Mouse (Mus musculus) liver, embryonic 13.5 days (tissue): Measurements from ENCODE around the gene Pkn1. TPM values are rescaled to one million over a fixed set of nuclear protein-coding genes. Genes with fewer than 3 reads are reported as not detected.

Source experiments
- ATAC-seq: fragments of 200-750 bp; cut with Nextera tagmentation; 2 replicates; pipeline ENCODE4 v1.8.0; 2017; ENCODE audit warnings: low read depth, mild to moderate bottlenecking, moderate number of reproducible peaks, moderate library complexity
- DNase-seq: peaks from one replicate; pipeline ENCODE4 v3.0.0; 2022
- H3K27ac ChIP-seq: fragments of 300-500 bp; sonication (generic); 2 replicates; pipeline ENCODE4 v1.5.1; 2015; ENCODE audit warnings: moderate library complexity, mild to moderate bottlenecking, inconsistent platforms
- H3K27me3 ChIP-seq: fragments of 300-500 bp; sonication (generic); 2 replicates; pipeline ENCODE4 v1.6.1; 2015; ENCODE audit warnings: mild to moderate bottlenecking, inconsistent platforms
- H3K36me3 ChIP-seq: fragments of 300-500 bp; sonication (generic); 2 replicates; pipeline ENCODE4 v1.6.1; 2015; ENCODE audit warnings: mild to moderate bottlenecking, inconsistent platforms
- H3K4me1 ChIP-seq: fragments of 300-500 bp; sonication (generic); replicated peaks from 2 replicates; pipeline ENCODE4 v1.6.1; 2015; ENCODE audit warnings: inconsistent platforms
- H3K4me2 ChIP-seq: fragments of 300-500 bp; sonication (generic); 2 replicates; pipeline ENCODE4 v1.6.1; 2015; ENCODE audit warnings: inconsistent platforms, mild to moderate bottlenecking, moderate library complexity
- H3K4me3 ChIP-seq: fragments of 300-500 bp; sonication (generic); replicated peaks from 2 replicates; pipeline ENCODE4 v1.5.1; 2015; ENCODE audit warnings: mild to moderate bottlenecking, inconsistent platforms
- H3K9ac ChIP-seq: fragments of 300-500 bp; sonication (generic); 2 replicates; pipeline ENCODE4 v1.6.1; 2015; ENCODE audit warnings: mild to moderate bottlenecking, inconsistent platforms
- H3K9me3 ChIP-seq: fragments of 300-500 bp; sonication (generic); replicated peaks from 2 replicates; pipeline ENCODE4 v1.6.1; 2016; ENCODE audit warnings: inconsistent platforms
- WGBS: fragments of 180-500 bp; shearing (Covaris S2); methylation state at CpG from one replicate; pipeline ENCODE4 v1.1.7; 2015; ENCODE audit not compliant: insufficient replicate concordance; 5-methylcytosine and 5-hydroxymethylcytosine counted together
- polyA plus RNA-seq: library from polyadenylated mRNA; unstranded; fragments of >200 nt; fragmentation: Nextera tagmentation; extraction: Ambion mirVana; gene quantifications from 2 replicates; pipeline ENCODE4 v1.2.1, GENCODE M21; 2015

Pkn1 gene
- polyA plus RNA-seq, 1 experiment from 2014 or later, result 11.8 TPM

GRCm38 (mm10) chr8:83738949-83739710 lies 40.2 kb upstream of the Pkn1 start:
- peaks cover 58% of the 10 kb centered on the region for H3K4me1 ChIP-seq
- H3K4me2 ChIP-seq, result peak overlapping the region; percentile 85
- H3K9ac ChIP-seq, result no peak overlapping the region
- peaks cover 10% of the 10 kb centered on the region; the same call in 1 of the 2 replicates for H3K27me3 ChIP-seq
- H3K27ac ChIP-seq, result 0 out of 2 replicates have a peak overlapping the region, but pooled peaks have one; percentile 64
- no peaks in the 10 kb centered on the region for H3K36me3 ChIP-seq
- 0 out of 2 replicates have a peak overlapping the region, but pooled peaks have one; percentile 64 for H3K4me3 ChIP-seq
- peaks cover 4% of the 10 kb centered on the region; the same call in 1 of the 2 replicates for H3K9me3 ChIP-seq
- 76% methylated on average over 10 of the region's 10 CpGs for WGBS
- ATAC-seq (no peak), DNase-seq (no peak)

DNA sequence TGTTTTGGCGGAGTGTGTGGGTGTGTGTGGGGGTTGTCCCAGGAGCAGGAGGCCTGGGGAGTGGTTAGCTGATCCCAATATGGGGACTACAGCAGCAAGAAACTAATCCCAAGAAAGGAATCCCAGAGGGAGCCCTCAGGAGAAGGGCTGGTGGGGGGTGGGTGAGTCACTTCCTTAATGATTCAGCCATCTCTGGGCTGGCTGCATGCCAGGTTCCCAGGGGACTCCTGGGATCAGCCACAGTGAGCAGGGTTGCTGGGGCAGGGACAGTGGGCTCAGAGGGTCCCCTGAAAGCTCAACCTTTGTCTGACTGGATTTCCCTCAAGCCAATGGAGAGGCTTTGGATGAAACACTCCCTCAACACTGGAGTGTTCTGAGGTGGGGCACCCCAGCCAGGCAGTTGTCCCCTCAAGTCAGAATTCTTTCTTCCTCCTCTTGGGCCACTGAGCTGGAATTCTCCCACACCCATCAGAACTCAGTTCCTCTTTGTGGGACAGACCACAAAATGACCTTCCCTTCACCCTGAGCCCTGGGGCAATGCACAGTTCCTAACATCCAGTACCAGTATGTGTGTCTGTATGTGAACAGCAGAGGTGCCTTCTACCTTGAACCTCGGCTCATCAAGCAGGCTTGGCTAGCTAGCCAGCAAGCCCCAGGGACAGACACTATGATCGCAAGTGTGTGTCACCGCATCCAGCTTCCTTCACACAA lies 39.0 kb upstream of the Pkn1 start:
- H3K27me3 ChIP-seq, result peaks cover 10% of the 10 kb centered on the region; the same call in 1 of the 2 replicates
- DNase-seq (no peak), ATAC-seq (no peak)
- H3K4me3 ChIP-seq, result no peak overlapping the region
- peaks cover 4% of the 10 kb centered on the region; the same call in 1 of the 2 replicates for H3K9me3 ChIP-seq
- H3K36me3 ChIP-seq, result no peaks in the 10 kb centered on the region
- H3K27ac ChIP-seq, result 0 out of 2 replicates have a peak overlapping the region, but pooled peaks have one; percentile 14
- 45% methylated on average over 4 of the region's 4 CpGs for WGBS
- H3K4me2 ChIP-seq, result peak overlapping the region; percentile 17; the same call in 1 of the 2 replicates
- H3K9ac ChIP-seq, result no peak overlapping the region
- peaks cover 55% of the 10 kb centered on the region for H3K4me1 ChIP-seq

DNA sequence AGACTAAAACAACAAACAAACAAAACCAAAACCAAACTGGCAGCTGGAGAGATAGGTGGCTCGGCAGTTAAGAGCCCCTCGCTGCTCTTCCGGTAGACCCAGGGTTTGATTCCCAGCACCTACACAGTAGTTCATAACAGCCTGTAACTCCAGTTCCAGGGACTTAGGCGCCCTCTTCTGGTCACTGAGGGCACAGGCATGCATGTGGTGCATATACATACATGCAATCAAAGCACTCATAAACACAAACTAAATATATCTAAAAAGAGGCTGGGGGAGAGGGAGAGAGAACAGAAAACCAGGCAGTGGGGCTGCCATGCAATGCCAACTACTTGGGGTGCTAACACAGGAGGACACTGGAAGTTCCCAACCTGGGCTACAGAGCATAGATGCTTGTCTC lies 38.4 kb upstream of the Pkn1 start:
- Histone ChIP-seq H3K4me3 (no peak overlapping the region), H3K36me3 (no peaks in the 10 kb centered on the region), H3K4me1 (peaks cover 49% of the 10 kb centered on the region), H3K27me3 (peaks cover 10% of the 10 kb centered on the region; the same call in 1 of the 2 replicates), H3K9ac (no peak overlapping the region), H3K4me2 (0 out of 2 replicates have a peak overlapping the region, but pooled peaks have one; percentile 14), H3K27ac (no peak overlapping the region), H3K9me3 (peaks cover 4% of the 10 kb centered on the region; the same call in 1 of the 2 replicates)
- ATAC-seq, result no peak
- 82% methylated on average over 4 of the region's 4 CpGs for WGBS
- DNase-seq, result no peak

DNA sequence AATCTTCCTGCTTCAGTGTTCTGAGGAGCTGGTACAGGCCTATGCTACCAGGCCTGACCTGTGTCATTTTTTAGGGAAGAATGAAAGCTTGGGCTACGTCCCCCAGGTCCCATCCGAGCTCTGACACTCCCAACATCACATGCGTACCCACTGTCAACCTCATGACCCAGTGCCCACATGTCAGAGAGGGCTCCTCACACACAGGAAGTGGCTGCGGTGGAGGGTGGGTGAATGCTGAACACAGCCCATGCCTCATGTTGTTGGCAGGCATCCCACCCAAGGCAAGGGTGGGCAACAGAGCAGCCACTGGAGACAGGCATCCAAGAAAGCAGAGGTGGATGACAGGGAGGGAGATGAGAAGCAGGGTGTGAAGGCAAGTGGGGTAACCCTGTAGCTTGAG lies 37.7 kb upstream of the Pkn1 start:
- no peak overlapping the region for H3K4me3 ChIP-seq
- ATAC-seq, result no peak
- H3K27ac ChIP-seq, result no peak overlapping the region
- H3K9ac ChIP-seq, result no peak overlapping the region
- peaks cover 42% of the 10 kb centered on the region for H3K4me1 ChIP-seq
- no peaks in the 10 kb centered on the region for H3K36me3 ChIP-seq
- 69% methylated on average over 4 of the region's 4 CpGs for WGBS
- H3K27me3 ChIP-seq, result peaks cover 10% of the 10 kb centered on the region; the same call in 1 of the 2 replicates
- no peak for DNase-seq
- H3K4me2 ChIP-seq, result no peak overlapping the region
- peaks cover 4% of the 10 kb centered on the region; the same call in 1 of the 2 replicates for H3K9me3 ChIP-seq

DNA sequence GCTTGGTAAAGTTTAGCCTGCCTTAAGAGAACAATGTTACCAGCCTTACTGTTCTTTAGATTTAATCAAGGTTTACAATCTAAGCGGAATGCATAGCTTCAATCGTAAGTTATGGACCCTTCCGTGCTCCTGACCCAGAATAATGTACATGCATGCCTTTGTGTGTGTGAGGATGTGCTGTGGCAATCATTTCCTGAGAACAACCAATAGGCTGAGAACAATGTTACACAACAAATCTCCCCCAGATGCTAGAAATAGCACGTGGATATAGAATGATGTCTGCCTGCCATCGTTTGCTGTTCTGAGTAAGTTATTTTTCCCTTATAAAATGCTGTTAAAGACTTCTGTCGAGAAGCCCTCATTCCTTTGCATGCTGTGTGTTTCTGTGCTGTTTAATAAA lies 33.9 kb upstream of the Pkn1 start:
- DNase-seq (no peak), ATAC-seq (no peak)
- H3K4me1 ChIP-seq, result peaks cover 7% of the 10 kb centered on the region
- no peak overlapping the region for H3K9ac ChIP-seq
- H3K27ac ChIP-seq, result no peak overlapping the region
- H3K36me3 ChIP-seq, result peaks cover 7% of the 10 kb centered on the region
- no peaks in the 10 kb centered on the region for H3K27me3 ChIP-seq
- no peak overlapping the region for H3K4me2 ChIP-seq
- no peak overlapping the region for H3K4me3 ChIP-seq
- H3K9me3 ChIP-seq, result peaks cover 4% of the 10 kb centered on the region; the same call in 1 of the 2 replicates
- 54% methylated on average over 6 of the region's 6 CpGs for WGBS

DNA sequence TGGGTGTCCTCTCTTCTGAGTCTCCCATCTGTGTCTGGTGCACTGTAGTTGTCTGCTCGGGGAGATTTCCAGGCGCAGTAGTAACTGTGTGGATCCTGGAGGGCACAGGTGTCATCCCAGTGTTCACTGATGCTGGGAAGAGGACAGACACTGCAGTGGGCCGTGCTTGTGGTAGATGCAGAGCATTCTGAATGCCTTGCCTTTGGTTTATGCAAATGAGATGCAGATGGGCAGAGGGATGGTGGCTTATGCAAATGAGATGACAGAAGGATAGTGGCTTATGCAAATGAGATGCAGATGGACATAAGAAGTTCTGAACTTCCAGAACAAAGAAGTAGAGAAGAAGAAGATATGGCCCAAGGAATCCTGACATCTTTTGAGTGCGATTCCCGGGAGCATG lies 32.9 kb upstream of the Pkn1 start:
- H3K4me3 ChIP-seq, result no peak overlapping the region
- H3K27me3 ChIP-seq, result no peaks in the 10 kb centered on the region
- WGBS, result 79% methylated on average over 5 of the region's 5 CpGs
- ATAC-seq (no peak), DNase-seq (no peak)
- H3K36me3 ChIP-seq, result peaks cover 10% of the 10 kb centered on the region
- no peak overlapping the region for H3K9ac ChIP-seq
- H3K27ac ChIP-seq, result no peak overlapping the region
- no peak overlapping the region for H3K4me2 ChIP-seq
- no peaks in the 10 kb centered on the region for H3K9me3 ChIP-seq
- no peaks in the 10 kb centered on the region for H3K4me1 ChIP-seq

DNA sequence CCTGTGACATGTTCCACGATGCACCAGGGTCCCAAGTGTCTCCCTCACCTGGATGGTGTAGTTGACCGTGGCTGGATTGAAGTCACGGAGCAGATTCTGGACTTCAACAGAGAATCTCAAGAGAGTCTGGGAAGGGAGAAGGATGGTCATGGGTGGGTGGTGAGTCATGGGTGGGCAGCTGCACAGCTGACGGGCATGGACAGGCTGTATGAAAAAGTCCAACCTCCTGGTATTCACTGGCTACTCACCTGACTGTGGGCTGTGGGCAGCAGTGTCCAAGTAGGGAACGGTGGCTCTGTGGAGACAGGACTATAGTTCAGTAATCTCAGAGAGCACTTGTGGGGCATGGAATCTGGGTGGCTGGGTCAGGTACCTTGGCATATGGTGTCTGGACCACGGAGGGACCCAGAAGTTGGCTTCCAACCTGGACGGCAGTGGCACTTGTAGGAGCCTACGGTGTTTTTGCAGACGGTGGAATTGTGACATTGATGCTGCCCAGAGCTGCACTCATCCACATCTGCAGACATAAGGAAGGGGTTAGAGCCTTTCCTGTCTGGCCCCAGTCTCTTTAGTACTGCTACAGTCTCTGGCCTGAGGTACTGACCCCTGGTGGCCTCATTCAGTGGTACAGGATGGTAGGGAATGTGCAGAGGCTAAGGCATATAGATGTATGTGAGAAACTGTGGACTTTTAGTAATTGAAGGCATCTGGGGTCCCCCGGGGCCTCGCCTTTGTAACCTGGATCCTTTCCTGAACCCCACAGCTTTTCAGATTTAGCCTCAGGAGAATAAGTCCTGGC lies 30.2 kb upstream of the Pkn1 start:
- H3K4me3 ChIP-seq, result no peak overlapping the region
- H3K4me2 ChIP-seq, result no peak overlapping the region
- DNase-seq, result peak; percentile 24
- WGBS, result 63% methylated on average over 11 of the region's 11 CpGs
- no peak for ATAC-seq
- H3K9ac ChIP-seq, result no peak overlapping the region
- H3K27ac ChIP-seq, result no peak overlapping the region
- no peaks in the 10 kb centered on the region for H3K9me3 ChIP-seq
- peaks cover 32% of the 10 kb centered on the region for H3K36me3 ChIP-seq
- no peaks in the 10 kb centered on the region for H3K27me3 ChIP-seq
- peaks cover 5% of the 10 kb centered on the region for H3K4me1 ChIP-seq

- H3K4me1 ChIP-seq, result peaks cover 15% of the 10 kb centered on the region
- no peak overlapping the region for H3K9ac ChIP-seq
- H3K36me3 ChIP-seq, result peaks cover 66% of the 10 kb centered on the region
- no peak overlapping the region for H3K4me2 ChIP-seq
- no peak overlapping the region for H3K27ac ChIP-seq
- no peaks in the 10 kb centered on the region for H3K9me3 ChIP-seq
- no peak overlapping the region for H3K4me3 ChIP-seq
- DNase-seq, result no peak
- no peaks in the 10 kb centered on the region for H3K27me3 ChIP-seq
- 83% methylated on average over 8 of the region's 8 CpGs for WGBS
- ATAC-seq, result no peak
Observed at GRCm38 (mm10) chr8:83725521-83726102, 26.6 kb upstream of the Pkn1 start.

GRCm38 (mm10) chr8:83724697-83725482 lies 25.9 kb upstream of the Pkn1 start:
- H3K9me3 ChIP-seq, result no peaks in the 10 kb centered on the region

DNA sequence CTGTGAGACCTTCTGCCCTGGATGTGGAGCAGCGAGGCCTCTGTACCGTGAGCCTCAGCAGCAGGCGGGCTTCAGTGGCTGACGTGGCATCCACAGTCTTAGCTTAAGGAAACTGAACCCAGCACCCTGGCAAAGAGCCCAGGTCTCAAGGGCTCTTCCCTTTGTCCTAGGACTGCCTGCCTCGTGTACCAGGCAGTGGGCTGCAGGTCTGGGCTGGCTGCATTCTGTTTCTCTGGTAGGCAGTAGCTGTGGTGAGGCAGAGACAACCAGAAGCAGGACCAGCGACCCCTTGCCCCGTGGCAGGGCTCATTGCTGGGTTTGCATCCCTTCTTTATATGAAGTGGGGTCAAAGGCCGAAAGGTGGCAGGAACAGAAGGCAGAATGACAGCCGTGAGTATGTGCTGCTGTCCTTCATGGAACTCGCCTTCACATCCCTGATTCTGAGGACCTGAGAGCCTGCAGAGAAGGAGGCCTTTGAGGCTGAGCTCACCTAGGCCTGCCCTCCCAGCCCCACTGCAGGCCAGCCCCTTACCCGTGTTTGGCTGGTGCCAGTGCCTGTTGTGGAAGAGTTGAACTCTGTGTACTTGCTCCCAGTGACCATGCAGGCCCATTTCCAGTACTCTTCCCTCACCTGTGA lies 24.6 kb upstream of the Pkn1 start:
- no peak for ATAC-seq
- WGBS, result 84% methylated on average over 11 of the region's 11 CpGs
- Histone ChIP-seq H3K9ac (no peak overlapping the region), H3K36me3 (peaks cover 85% of the 10 kb centered on the region), H3K4me1 (peaks cover 19% of the 10 kb centered on the region), H3K4me3 (no peak overlapping the region), H3K27me3 (no peaks in the 10 kb centered on the region), H3K9me3 (no peaks in the 10 kb centered on the region), H3K4me2 (no peak overlapping the region), H3K27ac (no peak overlapping the region)
- no peak for DNase-seq

More at GRCm38 (mm10) chr8:83724697-83725482, 25.9 kb upstream of the Pkn1 start:
- WGBS, result 48% methylated on average over 15 of the region's 15 CpGs
- H3K4me2 ChIP-seq, result no peak overlapping the region
- no peaks in the 10 kb centered on the region for H3K27me3 ChIP-seq
- ATAC-seq (peak; percentile 73), DNase-seq (peak; percentile 59)
- H3K27ac ChIP-seq, result 0 out of 2 replicates have a peak overlapping the region, but pooled peaks have one; percentile 26
- peaks cover 73% of the 10 kb centered on the region for H3K36me3 ChIP-seq
- no peak overlapping the region for H3K4me3 ChIP-seq
- H3K9ac ChIP-seq, result no peak overlapping the region
- peaks cover 15% of the 10 kb centered on the region for H3K4me1 ChIP-seq
